Mouse (Mus musculus): ENCODE measurements around the gene Klhl21. TPM values are rescaled to one million over a fixed set of nuclear protein-coding genes. Genes with fewer than 3 reads are reported as not detected.
A peak's percentile ranks its signal among the peaks of the same experiment; 100 is the strongest.

The Klhl21 gene
- 10 to 100 TPM; 37.2 to 38.9 TPM for total RNA-seq (2021)
- long read RNA-seq, experiment 1, transcript Klhl21-201 (4 exons, 3,986 nt): major isoform, 20 of 43 reads
- long read RNA-seq, experiment 1, partial matches to known transcripts: 20 of 43 reads
- long read RNA-seq, experiment 1, other reads (novel, unspliced or antisense): 3 of 43 reads
- long read RNA-seq, experiment 2, transcript Klhl21-201 (4 exons, 3,986 nt): major isoform, 33 of 51 reads
- long read RNA-seq, experiment 2, partial matches to known transcripts: 15 of 51 reads
- long read RNA-seq, experiment 2, other reads (novel, unspliced or antisense): 3 of 51 reads

DNA sequence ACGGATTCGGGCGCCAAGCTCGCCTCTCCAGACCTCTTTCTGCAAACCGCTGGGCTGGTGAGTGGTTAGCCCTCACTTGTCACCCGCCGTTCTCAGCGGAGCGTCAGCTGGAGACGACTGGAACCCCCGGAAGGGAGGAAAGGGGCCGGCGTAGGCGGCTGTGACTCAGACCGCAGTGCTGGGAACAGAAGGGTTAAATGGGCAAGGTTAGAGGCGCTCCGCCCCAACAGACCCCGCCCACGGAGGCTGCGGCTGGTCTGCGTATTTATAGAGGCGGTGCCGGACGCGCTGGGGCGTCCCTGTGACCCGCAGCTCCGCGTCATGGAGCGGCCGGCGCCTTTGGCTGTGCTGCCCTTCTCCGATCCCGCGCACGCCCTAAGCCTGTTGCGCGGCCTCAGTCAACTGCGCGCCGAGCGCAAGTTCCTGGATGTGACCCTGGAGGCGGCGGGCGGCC, at the start of gene Klhl21:
Klhl21 (plus strand) TSS at position 182 of the 454 bp plus-strand sequence.
- DNase-seq (ENCODE audit: low spot score in 2 of 2): peak; percentile 93 to 96

DNA sequence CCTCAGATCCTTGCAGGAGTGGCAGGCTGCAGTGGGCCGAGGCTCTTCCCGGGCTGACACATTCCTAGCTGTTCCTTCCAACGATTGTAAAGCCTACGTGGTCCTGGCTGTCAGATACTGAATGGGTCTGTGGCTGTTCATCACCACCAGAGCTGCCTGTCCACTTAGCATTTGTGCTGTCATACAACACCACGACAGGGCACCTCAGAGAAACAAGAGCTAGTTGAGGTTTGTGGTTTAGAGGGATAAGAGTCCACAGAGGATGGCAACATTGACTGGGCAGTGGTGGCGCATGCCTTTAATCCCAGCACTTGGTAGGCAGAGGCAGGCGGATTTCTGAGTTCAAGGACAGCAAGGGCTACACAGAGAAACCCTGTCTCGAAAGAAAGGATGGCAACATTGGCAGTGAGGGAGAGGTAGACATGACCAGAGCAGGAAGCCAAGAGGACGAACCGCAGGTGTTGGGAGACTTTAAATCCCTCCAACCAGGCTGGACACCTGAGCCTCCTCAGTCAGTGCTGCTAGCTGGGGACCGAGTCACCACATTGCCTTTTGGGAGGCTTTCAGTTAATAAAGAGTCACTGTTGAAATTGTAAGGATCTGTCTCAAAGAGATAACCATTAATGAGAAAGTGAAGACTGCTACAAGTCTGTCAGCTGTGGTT, 48.6 kb upstream of the Klhl21 start:
- no peak for DNase-seq (ENCODE audit: low spot score in 2 of 2)

DNA sequence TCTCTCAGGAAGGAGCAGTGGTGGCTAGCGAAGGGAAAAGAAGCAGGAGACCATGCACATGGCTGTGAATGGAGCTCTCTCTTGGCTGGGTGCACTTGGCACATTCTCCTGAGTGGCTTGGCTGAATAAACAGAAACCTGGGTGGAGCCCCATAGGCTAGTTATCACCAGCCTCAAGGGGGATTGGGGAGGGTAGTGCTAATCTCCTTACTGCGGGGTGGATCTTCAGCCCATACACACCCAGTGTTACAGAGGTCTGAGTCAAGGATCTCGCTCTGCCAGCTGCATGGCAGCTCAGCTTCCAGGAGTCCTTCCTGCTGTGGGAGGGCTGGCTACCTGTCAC, 48.1 kb upstream of the Klhl21 start:
- DNase-seq (ENCODE audit: low spot score in 2 of 2): no peak

DNA sequence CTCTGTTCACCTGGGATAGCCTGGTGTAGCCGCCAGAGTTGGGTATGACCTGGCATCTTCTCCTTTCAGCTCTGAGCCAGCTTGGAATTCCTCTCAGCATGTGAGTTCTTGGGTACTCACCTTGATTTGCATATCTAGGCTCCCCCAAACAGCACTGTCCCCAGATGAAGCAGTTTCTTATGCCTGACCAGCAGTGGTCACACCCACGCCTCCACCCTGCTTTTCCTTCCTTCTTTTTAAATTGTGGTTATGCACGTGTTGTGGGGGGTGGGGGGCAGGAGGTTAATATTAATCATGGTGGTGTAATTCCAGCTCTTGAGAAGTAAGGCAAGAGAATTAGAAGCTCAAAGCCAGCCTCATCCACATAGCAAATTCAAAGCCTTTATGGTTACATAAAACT, 45.8 kb upstream of the Klhl21 start:
- DNase-seq (ENCODE audit: low spot score in 2 of 2): no peak

DNA sequence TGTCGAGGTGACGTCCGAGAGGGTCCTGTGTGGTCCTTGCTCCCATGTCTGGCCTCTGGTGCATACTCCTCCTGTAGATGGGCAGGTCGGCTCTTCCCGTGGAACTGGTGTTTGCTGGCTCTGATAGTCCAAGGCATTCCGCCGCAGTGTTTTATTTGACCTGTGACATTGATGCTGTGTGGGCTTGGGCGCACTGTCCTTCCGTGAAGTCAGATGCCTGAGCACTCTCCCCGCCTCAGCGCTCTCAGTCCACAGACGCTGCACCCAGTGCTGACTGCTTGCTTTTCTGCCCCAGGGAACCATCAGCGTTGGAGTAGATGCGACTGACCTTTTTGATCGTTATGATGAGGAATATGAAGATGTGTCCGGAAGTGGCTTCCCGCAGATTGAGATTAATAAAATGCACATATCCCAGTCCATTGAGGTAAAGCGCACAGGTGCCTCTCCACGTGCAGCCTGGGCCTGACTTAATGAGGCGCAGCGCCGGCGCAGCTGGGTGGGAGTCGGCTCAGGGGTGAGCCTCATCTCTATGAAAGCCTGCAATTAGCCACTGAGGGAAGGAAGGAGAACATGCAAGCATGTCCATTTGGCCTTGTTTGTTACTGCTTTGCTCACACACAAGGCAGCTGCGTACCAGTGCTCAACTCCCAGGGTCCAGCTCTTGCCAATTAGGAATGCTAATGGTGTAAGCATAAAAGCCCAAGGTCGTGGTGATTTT, 40.2 kb upstream of the Klhl21 start:
- DNase-seq (ENCODE audit: low spot score in 2 of 2): no peak

DNA sequence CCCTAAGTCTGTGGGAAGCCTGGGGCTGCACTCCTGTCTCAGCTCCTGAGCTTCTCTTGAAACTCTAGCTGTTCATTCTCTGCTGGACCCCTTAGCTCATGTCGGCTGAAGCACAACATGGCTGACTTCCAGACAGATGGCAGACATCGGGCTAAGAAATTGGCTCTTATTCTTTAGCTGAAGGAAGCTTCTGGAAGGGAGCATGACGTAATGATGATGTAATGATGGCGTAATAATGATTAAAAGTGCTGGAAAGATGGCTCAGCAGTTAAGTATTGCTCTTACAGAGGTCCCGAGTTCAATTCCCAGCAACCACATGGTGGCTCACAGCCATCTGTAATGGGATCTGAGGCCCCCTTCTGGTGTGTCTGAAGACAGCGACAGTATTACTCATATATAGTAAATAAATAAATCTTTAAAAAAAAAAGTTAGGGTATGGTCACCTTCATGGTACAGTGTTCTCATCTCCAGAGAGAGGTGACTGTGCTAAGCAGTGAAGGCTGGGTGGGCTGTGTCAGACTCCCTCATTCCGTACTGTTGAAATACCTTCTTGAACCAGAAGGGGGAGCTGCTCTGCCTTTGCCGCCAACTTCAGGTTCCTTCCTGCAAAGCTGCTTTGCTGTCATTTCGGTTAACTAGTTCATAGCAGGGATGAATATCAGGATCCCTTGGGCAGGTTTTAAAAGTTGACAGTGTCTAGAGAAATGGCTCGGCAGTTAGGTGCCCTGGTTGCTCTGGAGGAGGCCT, 36.2 kb upstream of the Klhl21 start:
- no peak for DNase-seq (ENCODE audit: low spot score in 2 of 2)

DNA sequence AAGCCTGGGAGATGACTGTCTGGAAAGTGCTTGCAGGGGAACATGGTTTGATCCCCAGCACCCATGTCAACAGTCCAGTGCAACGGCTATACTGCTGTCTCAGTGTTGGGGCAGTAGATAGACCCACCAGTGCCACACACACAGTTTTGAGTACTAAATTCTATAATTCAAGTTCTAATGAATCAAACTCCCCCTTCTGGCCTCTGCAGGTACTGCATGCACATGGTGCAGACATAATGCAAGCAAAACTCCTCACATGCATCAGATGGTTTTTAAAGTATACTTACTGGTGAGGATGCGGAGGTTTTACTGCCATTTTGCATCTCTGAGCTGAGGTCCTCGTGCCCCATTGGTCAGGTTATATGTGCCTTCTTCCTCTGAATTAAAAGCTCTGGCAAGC, 33.2 kb upstream of the Klhl21 start:
- DNase-seq (ENCODE audit: low spot score in 2 of 2): peak in 1 of 2 experiments; percentile 42

DNA sequence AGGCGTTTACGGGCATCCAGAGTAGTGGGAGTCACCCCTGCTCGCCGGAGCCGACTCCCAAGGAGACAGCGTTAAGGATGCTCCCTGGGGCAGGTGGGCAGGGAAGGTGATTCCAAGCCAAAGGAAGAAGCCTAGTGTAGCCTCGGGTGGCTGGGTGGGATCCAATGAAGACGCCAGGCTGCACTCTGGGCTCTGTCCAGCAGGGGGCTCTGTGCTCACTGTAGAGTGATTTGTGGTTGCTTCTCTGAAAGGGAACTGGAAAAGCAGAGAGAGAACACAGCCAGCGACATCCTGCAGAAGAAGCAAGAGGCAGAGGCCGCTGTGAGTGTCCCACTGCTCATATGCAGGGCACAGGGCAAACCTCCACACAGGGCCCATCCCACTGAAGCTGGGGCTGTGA, 30.9 kb upstream of the Klhl21 start:
- peak; percentile 76 to 82 for DNase-seq (ENCODE audit: low spot score in 2 of 2)

DNA sequence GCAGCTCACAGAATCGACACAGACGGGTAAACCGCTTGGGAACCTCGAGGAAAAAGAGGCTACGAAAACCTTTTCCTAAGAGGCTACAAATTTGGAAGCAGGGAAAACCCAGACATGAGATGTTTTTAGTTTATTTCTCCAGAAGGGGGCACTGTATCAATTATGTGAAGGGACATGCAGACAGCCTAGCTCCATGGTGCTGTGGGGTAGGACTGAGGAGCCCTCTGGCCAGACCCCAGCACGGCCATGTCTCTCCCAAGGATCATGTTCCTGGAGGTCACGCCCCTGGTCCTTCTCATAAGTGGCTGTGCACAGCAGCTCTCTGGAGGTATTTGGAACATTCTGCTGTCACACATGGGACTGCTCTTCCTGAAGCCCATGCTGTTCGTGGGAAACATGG, 27.9 kb upstream of the Klhl21 start:
- no peak for DNase-seq (ENCODE audit: low spot score in 2 of 2)

DNA sequence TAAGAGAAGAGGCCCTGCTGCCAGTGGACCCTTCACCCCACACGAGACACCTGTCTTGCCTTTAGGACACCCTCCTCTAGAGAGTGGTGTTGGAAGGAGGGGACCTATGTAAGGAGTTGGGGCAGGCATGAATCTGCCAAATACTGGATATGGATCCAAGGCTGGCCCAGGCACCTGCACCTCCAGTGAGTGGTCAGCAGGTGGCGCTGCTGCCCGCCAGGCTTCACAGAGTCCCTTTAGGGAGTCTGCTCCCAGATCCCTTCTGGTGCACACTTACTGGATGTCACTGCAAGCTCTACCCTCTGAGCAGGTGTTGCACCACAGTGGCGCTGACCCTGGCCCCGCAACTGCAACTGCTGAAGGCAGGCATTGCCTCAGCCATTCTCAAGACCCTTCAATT, 27.2 kb upstream of the Klhl21 start:
- DNase-seq (ENCODE audit: low spot score in 2 of 2): peak; percentile 79

DNA sequence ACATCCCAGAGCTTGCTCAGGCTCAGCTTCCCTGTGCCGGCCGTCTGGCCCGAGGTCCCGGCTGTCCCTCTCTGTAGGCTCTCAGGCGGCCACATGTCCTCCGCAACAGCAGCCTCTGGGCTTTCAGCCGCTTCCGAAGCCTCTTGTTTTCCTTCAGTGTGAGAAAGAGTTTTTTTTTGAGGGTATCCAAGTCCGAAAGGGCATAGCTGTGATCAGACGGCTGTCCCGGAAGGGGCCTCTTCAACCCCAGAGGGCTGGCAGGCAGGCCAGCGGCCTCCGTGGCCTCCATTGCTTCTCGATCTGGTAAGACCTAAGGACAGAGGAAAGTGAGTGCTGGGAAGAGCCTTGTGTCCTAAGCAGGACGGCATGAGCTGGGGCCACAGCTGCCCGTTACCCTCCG, 25.6 kb upstream of the Klhl21 start:
- no peak for DNase-seq (ENCODE audit: low spot score in 2 of 2)

DNA sequence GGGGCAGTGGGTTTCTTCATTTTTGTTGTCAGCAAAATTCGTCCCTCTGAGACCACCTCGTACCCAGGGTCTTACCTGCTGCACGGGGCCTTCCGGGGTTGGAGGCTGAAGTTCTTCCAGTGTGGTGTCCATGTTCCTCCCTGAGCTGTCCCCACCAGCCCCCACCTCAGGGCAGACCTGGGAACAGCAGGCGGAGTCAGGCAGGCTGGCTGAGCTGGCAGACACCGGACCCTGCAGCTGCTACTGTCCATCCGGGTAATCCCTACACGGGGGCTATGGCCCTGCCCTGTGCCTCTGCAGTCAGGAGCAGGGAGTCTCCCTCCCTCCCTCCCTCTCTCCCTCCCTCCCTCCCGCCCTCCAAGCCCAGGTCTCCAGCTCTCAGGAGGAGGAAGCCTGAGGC, 25.0 kb upstream of the Klhl21 start:
- peak; percentile 48 to 79 for DNase-seq (ENCODE audit: low spot score in 2 of 2)

DNA sequence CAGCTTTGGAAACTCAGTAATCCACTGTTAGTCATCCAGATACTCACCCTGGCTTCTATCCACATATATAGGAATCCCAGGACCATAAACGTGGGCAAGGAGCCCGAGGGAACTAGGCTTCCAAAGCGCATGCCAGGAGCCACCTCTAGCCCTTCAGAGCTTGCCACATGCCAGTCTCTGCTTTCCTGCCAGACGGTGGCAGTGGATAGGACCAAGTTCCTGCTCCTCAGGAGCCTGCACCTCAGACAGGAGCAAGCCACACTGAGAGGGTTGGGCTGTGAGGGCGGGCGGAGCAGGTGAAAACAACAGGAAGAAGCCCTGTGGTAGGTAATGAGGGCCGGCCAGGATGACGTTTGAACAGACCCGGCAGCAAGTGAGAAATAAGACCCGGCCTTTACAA, 22.7 kb upstream of the Klhl21 start:
- DNase-seq (ENCODE audit: low spot score in 2 of 2): no peak

DNA sequence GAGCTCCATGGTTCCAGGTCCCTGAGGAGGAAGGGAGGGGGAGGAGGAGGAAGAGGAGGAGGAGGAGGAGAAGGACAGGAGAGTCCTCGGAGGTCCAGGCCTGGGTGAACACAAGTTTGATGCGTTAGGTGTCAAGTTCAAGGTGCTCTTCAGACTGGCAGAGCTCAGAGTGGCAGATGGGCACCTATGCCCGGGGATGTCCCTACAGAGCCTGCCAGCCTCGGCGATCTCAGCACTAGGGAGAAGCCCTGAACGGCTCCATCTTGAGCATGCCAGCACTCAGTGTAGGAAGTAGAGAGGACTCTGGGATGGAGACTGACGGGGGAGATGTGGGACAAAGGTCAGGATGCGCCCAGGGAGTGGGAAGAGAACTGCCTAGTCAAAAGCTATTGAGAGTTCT, 22.0 kb upstream of the Klhl21 start:
- no peak for DNase-seq (ENCODE audit: low spot score in 2 of 2)

DNA sequence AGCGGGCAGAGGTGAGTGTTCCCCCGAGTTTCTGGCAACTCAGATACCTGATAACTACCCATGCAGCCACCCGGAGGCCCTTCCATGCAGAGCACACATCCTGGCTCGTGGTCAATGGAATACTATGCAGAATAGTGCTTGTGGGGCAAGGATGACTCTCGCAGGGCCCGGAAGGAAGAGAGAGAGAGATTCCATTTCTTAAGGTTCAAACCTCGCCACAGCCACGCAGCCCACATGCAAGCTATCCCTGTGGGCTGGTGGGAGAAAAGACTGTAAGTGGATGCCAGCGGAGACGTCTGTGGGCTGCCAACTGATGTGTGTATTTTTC, 20.6 kb upstream of the Klhl21 start:
- no peak for DNase-seq (ENCODE audit: low spot score in 2 of 2)

DNA sequence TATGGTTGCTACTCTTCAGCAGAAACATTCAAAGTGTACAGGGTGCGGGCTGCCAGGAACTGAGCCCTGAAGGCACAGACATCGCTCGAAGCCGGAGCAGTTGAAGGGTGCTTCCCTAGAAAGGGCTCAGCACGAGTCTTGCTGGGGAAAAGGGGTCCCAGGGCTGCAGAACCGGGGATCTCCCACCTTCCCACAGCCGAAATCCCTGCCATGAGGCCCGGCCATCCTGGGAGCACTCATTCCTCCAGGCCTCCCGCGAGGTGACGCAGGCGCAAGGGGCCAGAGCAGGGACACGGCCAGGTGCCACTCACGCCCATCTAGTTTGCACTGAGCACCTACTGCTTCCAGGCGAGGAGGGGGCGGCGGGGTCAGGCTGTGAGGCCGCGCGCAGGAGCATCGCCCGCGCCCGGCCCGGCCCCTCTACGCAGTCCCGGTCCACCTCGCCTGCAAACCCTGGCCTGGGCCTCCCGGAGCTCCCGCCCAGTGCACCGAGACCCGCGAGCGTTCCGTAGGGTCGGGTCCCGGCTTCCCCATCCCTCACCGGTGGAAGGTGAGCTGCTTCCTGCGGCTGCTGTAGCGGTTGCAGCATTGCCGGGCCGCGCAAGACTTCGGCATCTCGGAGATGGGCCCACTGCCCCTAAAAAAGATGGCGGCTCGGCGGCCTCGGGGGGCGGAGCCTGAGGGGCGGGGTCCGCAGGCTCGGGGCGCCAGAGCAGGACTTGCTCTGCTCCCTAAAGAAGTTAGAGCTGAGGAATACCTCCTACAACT, 20.1 kb upstream of the Klhl21 start, which contains the start of gene Thap3:
Thap3 (minus strand) TSS at position 656 of the 768 bp plus-strand sequence.
- DNase-seq (ENCODE audit: low spot score in 2 of 2): peak; percentile 74 to 85

DNA sequence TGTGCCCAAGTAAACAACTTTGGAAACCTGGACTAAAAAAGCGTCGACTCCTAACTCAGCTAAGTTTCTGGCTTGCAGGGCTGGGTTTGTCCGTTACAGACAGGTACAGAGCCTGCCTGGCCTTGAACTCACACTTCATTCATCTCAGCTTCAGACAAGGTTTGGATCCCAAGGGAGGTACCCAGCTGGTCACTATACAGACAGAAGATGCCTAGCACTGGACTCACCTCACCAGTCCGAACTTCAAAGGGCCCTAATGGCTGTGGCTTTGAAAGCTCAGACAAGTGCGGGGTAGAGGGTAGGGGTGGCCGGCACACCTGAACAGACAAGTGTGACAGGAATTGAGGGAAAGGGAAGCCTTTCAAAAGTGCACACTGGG, 19.5 kb upstream of the Klhl21 start:
- no peak for DNase-seq (ENCODE audit: low spot score in 2 of 2)

DNA sequence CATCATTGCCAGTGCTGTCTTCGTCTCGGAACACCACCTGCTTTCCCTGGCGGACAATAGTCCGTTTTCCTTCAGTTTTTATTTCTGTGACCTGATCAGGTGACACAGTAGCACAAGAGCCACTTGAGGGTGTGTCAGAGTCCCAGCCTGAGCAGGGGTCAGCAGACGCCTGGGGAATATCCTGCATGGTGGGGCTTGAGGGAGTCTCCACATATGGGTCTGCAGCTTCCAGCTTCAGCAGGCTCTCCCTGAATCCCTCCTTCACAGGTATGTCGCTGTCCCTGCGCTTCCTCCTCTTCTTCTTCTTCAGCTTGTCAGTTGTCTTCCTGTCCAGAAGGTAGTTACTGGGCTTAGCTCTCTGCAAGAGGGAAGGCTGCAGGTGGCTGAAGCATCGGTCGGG, 16.5 kb upstream of the Klhl21 start:
- DNase-seq (ENCODE audit: low spot score in 2 of 2): no peak

DNA sequence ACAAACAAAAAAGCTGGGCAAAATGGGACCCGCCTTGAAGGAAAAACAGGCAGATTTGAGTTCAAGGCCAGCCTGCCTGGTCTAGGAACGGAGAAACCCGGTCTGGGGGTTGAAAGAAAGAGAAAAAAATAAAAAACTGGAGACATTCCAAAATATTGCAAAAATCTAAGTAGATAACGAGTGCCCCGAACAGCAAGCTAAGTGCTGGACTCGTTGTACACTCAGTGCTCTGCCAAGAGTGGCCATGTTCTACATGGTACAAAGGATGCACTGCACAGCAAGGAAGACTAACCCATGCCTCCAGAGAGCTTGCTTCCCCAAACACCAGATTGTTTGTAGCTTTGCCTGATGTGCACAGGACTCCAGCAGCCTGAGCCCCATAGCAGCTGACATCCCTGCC, 15.6 kb upstream of the Klhl21 start:
- DNase-seq (ENCODE audit: low spot score in 2 of 2): no peak

DNA sequence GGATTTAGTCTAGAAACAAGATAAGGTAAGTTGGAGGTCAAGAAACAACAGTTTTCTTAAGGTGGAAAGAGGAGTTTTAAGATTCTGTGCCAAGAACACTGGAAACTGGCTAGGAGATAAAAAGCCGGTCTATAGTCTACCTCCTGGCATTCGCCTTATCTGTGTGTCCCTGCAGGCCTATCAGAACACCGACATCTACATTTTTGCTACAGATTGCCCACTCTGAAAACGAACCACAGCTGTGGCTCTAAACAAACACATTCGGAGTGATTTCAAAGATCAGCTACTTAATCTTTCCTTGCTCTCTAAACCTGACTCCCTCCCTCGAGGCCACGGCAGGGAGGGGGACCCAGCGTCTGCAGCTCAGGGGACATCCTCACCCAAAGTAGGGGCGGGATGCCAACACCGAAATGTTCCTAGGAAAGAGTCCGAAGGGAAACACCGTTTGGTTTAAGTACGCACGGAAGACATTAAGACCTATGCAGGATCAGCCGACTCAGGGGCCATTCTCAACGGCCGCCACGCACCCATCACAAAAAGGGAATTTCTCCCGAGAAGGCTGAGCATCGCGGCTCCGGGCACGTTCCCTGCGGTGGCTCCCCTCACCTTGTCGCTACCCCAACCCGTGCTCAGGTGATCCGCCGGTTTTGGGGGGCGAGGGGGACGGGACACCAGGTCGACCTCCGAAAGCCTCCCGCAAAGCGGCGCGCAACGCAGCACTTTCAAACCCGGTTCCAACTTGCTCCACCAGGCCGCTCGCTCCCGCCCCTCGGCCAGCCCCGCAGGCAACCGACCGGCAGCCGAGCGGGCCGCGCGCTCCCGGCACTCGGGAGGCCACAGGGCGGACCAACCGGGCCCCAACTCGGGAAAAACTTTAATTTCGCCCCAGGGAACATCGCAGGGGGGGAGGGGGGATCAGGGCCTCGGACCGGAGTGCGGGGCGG, 14.1 kb upstream of the Klhl21 start:
- peak in 1 of 2 experiments; percentile 47 for DNase-seq (ENCODE audit: low spot score in 2 of 2)

Data from gastrocnemius, postnatal 4 days (tissue).